Mouse (Mus musculus) mouse embryonic stem cell (cell line): ENCODE data around the gene Gstm7.
"Not testable (repeated sequence)": the region's sequence is repeated elsewhere in the genome, so short reads cannot be mapped to it uniquely, and the experiment has no call there.

Source experiments
- in situ Hi-C, 2 experiments: fragments of 300-500 bp; cut with MboI; formaldehyde crosslinking; loops; 1 replicate in 1 of 2; 3 replicates in 1 of 2; pipeline ENCODE4 v1.14.3; 2019 to 2020; ENCODE audit warnings: low sequenced_read_pairs in 2 of 2, low pct_unique_long_range_greater_than_20kb in 1 of 2, mixed read lengths in 1 of 2; ENCODE audit not compliant: unreplicated experiment in 1 of 2

The Gstm7 gene

DNA sequence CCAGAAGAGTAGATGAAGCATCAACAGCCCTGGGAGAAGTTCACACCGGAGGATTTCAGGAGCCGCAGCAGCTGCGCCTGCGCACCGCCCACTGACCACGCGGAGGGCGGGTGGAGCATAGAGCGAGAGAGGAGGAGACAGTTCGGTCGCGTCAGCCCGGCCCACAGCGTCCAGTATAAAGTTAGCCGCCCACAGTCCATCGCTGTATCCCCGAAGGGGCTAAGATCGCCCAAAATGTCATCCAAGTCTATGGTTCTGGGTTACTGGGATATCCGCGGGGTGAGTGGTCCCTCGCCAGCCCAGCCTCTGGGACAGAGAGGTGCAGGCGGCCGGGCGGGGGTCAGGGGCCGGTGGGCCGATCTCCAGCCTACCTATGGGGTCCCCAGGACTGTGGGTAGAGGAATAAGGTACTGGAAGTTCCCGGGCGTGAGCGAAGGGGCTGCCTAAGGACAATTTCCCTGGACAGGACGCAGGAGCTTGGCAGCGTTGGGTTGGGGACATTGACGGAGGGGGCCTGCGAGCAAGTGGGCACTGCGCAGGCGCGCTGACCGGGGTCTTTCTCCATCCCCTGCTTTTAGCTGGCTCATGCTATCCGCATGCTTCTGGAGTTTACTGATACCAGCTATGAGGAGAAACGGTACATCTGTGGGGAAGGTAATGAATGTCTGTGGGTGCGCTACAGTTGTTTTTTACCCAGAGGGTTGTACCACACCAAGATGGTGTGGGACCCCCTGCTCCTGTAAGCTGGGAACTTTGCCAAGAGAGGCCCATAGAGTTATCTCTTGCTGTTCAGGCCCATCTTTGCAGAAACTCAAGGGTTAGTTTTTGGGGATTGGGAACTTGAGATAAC is 35.7 kb downstream of the Gstm7 start, which contains the start of gene Gstm5:
Gene Gstm5 (plus strand): TSS at position 102 of the 850 bp plus-strand sequence.
- in situ Hi-C loops = no loop called here

DNA sequence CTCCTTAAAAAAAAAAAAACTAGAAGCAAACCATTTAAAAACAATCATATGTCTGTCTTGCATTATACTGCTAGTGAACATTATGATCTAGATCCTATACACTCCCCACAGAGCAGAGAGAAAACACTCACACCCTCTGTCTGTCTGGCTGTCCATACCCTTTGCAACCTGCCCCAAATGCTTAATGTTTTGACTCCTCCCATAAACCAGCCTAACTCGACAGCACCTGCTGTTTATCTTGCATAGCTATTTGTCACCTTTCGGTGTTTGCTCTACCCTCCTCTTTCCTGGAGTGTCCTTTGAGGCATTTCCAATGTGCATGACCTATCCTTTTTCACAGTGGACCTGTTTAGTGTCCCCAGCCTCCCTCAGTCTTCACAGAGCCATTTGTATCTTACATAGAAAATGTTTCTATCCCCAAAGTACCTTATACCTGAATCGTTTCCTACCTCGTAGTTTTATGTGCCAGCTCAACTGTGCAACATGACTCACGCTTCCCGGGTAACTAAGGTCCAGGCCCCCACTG is 36.4 kb downstream of the Gstm7 start:
- in situ Hi-C loops = no loop called here

DNA sequence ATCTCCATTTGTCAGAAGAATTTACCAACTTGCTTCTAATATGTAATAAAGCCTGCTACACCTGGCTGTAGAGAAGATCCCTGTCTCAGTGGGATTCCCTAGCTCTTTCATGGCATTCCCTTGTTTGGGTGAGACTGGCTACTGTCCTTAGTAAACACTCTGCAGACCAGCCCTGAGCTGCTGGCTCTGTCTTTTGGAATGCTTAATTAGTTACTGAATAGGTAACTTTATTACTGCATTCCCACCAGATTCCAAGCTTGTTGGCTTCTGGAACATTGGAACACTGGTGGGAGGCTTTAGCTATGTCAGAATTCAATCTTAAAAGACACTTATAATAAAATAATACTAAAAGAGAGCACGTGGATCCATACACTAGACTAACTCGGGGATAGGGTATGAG is 42.4 kb downstream of the Gstm7 start:
- in situ Hi-C loops = not testable (repeated sequence)

DNA sequence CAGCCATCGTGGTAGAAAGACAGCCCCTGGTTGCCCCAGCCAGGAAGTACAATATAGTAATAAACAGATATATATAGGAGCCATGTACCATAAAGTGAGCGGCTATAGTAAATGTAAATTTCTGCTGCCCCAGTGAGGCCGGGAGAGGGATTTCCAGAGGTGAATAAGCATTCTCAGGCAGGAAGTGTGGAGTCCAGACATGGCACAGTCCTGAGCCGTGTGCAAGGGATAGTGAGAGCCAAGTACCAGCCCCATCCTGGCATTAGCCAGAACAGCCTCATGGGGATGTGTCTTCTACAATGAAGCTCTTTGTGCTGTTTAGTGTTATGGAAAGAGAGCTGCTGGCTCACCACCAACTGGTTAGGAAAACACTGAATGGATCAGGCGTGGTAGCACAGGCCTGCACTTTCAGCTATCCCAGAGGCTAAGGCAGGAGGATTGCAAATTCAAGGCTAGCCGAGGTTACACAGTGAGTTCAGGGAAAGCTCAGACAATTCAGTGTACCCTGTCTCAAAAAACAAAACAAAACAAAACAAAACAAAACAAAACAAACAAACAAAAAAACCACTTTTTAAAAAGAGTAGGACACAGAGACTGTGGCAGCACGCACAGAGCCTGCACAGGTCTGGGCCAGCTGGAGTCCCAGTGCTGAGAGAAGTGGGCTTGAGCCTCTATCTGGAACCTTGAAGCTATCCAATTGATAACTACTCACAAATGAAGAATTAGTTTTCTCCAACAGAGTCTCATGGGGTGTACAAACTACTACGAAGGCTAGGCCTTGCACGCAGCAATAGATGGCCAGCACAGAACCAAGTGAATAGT is 43.7 kb downstream of the Gstm7 start:
- in situ Hi-C loops = no loop called here

DNA sequence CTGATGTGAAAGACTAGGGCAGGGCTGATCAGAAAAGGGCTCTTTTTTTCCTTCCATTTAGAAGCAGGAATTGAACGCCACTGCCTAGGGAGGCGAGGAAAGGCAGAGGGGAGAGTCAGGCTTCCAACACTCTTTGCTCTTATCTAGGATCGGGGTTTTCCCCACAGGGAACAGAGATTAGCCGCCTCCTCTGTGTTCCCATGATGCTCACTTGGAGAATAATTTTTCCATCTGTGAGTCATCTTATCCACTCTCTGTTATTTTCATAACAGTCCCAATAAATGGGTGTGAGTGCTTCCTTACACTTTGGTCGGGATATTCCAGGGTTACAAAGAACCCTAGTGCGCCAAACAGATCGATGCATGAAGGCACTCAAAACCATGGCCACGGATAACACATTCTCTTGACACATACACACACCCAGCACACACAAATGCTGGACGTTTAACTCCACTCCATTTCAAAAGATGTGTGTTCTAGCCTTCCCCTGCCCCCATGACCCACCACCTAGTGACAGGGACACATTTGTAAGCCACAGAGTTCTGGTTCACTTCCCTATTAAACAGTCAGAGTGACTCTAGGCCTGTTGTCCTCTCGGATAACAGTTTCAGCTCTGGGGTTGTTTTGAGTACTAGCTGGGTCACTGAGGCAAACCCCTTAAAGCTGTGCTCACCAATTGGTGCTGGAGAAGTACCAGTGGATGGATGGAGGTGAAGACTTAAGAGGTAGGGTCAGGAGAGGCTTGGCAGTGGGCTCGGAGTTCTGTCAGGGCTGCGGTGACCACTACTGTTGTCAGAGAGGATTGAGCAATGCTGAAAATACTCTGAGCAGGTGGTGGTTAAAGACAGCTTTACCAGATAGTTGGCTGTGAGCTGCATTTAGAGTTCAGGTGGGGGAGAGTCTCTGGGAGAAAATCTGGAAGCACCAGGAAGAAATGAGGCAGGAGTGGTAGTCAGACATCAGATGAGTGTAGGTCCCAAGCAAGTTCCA is 53.6 kb downstream of the Gstm7 start:
- in situ Hi-C loops = no loop called here

DNA sequence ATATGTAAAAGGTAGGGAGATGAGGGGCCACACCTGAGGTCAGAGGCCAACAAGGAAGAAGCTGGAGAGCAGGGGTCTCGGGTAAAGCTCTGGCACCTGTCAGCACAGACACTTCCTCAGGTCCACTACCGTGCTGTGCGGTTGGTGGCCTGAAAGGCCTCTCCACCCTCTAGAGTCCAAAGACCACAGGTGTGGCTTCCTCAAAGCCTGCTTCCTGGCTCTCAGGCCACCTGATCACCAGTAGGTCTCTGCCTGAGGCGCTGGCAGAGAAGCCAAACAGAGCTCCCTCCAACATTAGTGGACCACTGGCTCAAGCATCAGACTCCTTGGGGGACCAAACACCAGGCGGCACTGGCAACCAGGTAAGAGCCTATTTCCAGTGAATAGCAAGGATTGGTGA is 54.6 kb downstream of the Gstm7 start, which contains the start of gene Eps8l3:
Gene Eps8l3 (plus strand): TSS at position 225 of the 400 bp plus-strand sequence.
- in situ Hi-C loops = no loop called here
